Mouse (Mus musculus) lung, postnatal 10 days (tissue): ENCODE data around the gene Mypop.

Source experiments
- DNase-seq: peaks from one replicate; pipeline ENCODE4 v3.0.0; 2021

Gene Mypop

GRCm38 (mm10) chr7:18990601-18991295, at the start of gene Mypop:
Gene Mypop (plus strand): TSS chr7:18991245.
- DNase-seq, result peak; percentile 99

GRCm38 (mm10) chr7:18942376-18942775, 48.7 kb upstream of the Mypop start:
- no peak for DNase-seq

GRCm38 (mm10) chr7:18942815-18943214, 48.2 kb upstream of the Mypop start:
- no peak for DNase-seq

GRCm38 (mm10) chr7:18948151-18948550, 42.9 kb upstream of the Mypop start:
- DNase-seq, result peak; percentile 83

GRCm38 (mm10) chr7:18949781-18950522, 41.1 kb upstream of the Mypop start:
- DNase-seq, result no peak

- DNase-seq, result no peak
Measured at GRCm38 (mm10) chr7:18950523-18951315, 40.3 kb upstream of the Mypop start.

- peak; percentile 57 for DNase-seq
Measured at GRCm38 (mm10) chr7:18951397-18951796, 39.6 kb upstream of the Mypop start.

- DNase-seq, result peak; percentile 63
Measured at GRCm38 (mm10) chr7:18957569-18958383, 33.3 kb upstream of the Mypop start.

GRCm38 (mm10) chr7:18958384-18958766, 32.7 kb upstream of the Mypop start:
- no peak for DNase-seq

GRCm38 (mm10) chr7:18959446-18959845, 31.6 kb upstream of the Mypop start:
- DNase-seq, result peak; percentile 66

- no peak for DNase-seq
Measured at GRCm38 (mm10) chr7:18962171-18962792, 28.8 kb upstream of the Mypop start.

- DNase-seq, result no peak
Measured at GRCm38 (mm10) chr7:18962795-18963194, 28.2 kb upstream of the Mypop start.

- DNase-seq, result no peak
Measured at GRCm38 (mm10) chr7:18963294-18963843, 27.7 kb upstream of the Mypop start.

- no peak for DNase-seq
Measured at GRCm38 (mm10) chr7:18965312-18965711, 25.7 kb upstream of the Mypop start.

- peak; percentile 28 for DNase-seq
Measured at GRCm38 (mm10) chr7:18967603-18968002, 23.4 kb upstream of the Mypop start.

- no peak for DNase-seq
Measured at GRCm38 (mm10) chr7:18970956-18971355, 20.1 kb upstream of the Mypop start.

GRCm38 (mm10) chr7:18978381-18978780, 12.7 kb upstream of the Mypop start:
- no peak for DNase-seq

GRCm38 (mm10) chr7:18986503-18986902, 4.5 kb upstream of the Mypop start:
- no peak for DNase-seq

- DNase-seq, result no peak
Measured at GRCm38 (mm10) chr7:18987100-18987499, 3.9 kb upstream of the Mypop start, which contains the start of gene Nanos2. Gene Nanos2 (plus strand): TSS chr7:18987400.

GRCm38 (mm10) chr7:18987747-18988146, 3.3 kb upstream of the Mypop start:
- no peak for DNase-seq

GRCm38 (mm10) chr7:18988780-18989179, 2.3 kb upstream of the Mypop start:
- no peak for DNase-seq

GRCm38 (mm10) chr7:18989995-18990394, 1.1 kb upstream of the Mypop start:
- DNase-seq, result no peak
